Mouse (Mus musculus) midbrain, embryonic 10.5 days (tissue): ENCODE data around the gene Defb29. TPM values are rescaled to one million over a fixed set of nuclear protein-coding genes. Genes with fewer than 3 reads are reported as not detected.

ENCODE experiments used
- DNase-seq: peaks from one replicate; pipeline ENCODE4 v3.0.0-alpha.2; 2017; ENCODE audit warnings: low spot score
- H3K27ac ChIP-seq: fragments of 300-500 bp; sonication (generic); replicated peaks from 2 replicates; pipeline ENCODE4 v1.5.1; 2016; ENCODE audit warnings: mild to moderate bottlenecking
- H3K27me3 ChIP-seq: fragments of 300-500 bp; sonication (generic); 2 replicates; pipeline ENCODE4 v1.6.1; 2016; ENCODE audit warnings: low read depth, mild to moderate bottlenecking; ENCODE audit not compliant: poor library complexity, severe bottlenecking
- H3K36me3 ChIP-seq: fragments of 300-500 bp; sonication (generic); 2 replicates; pipeline ENCODE4 v1.6.1; 2016; ENCODE audit warnings: mild to moderate bottlenecking, moderate library complexity
- H3K4me1 ChIP-seq: fragments of 300-500 bp; sonication (generic); 2 replicates; pipeline ENCODE4 v1.6.1; 2016
- H3K4me3 ChIP-seq: fragments of 300-500 bp; sonication (generic); 2 replicates; pipeline ENCODE4 v1.5.1; 2016; ENCODE audit warnings: mild to moderate bottlenecking, moderate library complexity
- H3K9me3 ChIP-seq: fragments of 300-500 bp; sonication (generic); replicated peaks from 2 replicates; pipeline ENCODE4 v1.6.1; 2016; ENCODE audit warnings: mild to moderate bottlenecking
- WGBS: fragments of 180-500 bp; shearing (Covaris S2); methylation state at CpG from one replicate; pipeline ENCODE4 v1.1.7; 2016; 5-methylcytosine and 5-hydroxymethylcytosine counted together
- polyA plus RNA-seq: library from polyadenylated mRNA; unstranded; fragments of >200 nt; fragmentation: Nextera tagmentation; extraction: Ambion mirVana; gene quantifications from 2 replicates; pipeline ENCODE4 v1.2.1, GENCODE M21; 2016

Gene Defb29
- polyA plus RNA-seq, 1 experiment from 2014 or later: not detected

DNA sequence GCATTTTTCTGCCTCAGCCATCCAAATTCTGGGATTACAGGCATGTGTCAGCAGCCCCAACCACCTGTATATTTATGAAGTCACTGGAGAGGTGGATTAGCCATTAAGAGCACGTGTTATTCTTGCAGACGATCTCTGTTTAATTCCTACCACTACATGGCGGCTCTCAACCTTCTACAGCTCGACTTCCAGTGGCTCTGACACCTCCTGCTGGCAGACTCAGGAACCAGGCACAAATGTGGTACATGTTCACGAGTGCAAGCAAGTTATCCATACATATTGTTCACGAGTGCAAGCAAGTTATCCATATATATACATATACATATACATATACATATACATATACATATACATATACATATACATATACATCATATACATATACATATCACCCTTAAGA is 46.7 kb downstream of the Defb29 start:
- no peaks in the 10 kb centered on the region for H3K9me3 ChIP-seq
- no peak for DNase-seq
- no peaks in the 10 kb centered on the region for H3K27me3 ChIP-seq
- no peak overlapping the region for H3K27ac ChIP-seq
- no peaks in the 10 kb centered on the region for H3K36me3 ChIP-seq
- WGBS: 83% methylated on average over 6 of the region's 6 CpGs
- no peak overlapping the region for H3K4me3 ChIP-seq
- no peaks in the 10 kb centered on the region for H3K4me1 ChIP-seq

GRCm38 (mm10) chr2:152490038-152490437 is 49.9 kb downstream of the Defb29 start, which contains the start of gene Defb22:
TSS of gene Defb22 (minus strand) at chr2:152490138.
- no peak for DNase-seq
- Histone ChIP-seq H3K4me1 (no peaks in the 10 kb centered on the region), H3K27me3 (no peaks in the 10 kb centered on the region), H3K27ac (no peak within 1 kb of the TSS), H3K36me3 (no peaks in the 10 kb centered on the region), H3K4me3 (no peak within 1 kb of the TSS), H3K9me3 (no peaks in the 10 kb centered on the region)

Other genes starting within 250 kb of the Defb29 start
- 29.2 and 30.3 TPM in 2 replicates for gene Tbc1d20, start 246.3 kb downstream of the Defb29 start, polyA plus RNA-seq
- gene Rbck1, start 207.4 kb downstream of the Defb29 start, polyA plus RNA-seq: 92.2 and 101 TPM in 2 replicates
- gene Trib3, start 196.1 kb downstream of the Defb29 start, polyA plus RNA-seq: 2.2 and 2.8 TPM in 2 replicates
- 1.3 and 3.7 TPM in 2 replicates for gene Nrsn2, start 163.5 kb downstream of the Defb29 start, polyA plus RNA-seq
- gene Sox12, start 142.0 kb downstream of the Defb29 start, polyA plus RNA-seq: 8.6 and 9.2 TPM in 2 replicates
- gene Zcchc3, start 125.1 kb downstream of the Defb29 start, polyA plus RNA-seq: 47.7 and 49.8 TPM in 2 replicates
- gene 6820408C15Rik, start 124.5 kb downstream of the Defb29 start, polyA plus RNA-seq: 0.99 and 1.2 TPM in 2 replicates
- not detected in 2 replicates for gene Defb23, start 75.5 kb downstream of the Defb29 start, polyA plus RNA-seq
- not detected in 2 replicates for gene Defb20, start 63.0 kb downstream of the Defb29 start, polyA plus RNA-seq
- gene Defb22, start 50.0 kb downstream of the Defb29 start, polyA plus RNA-seq: not detected in 2 replicates
- gene Defb26, start 28.4 kb downstream of the Defb29 start, polyA plus RNA-seq: not detected in 2 replicates
- not detected in 2 replicates for gene Defb28, start 21.8 kb downstream of the Defb29 start, polyA plus RNA-seq
- gene Gm17416, start 29.2 kb upstream of the Defb29 start, polyA plus RNA-seq: not detected in 2 replicates
- gene Defb21, start 32.6 kb upstream of the Defb29 start, polyA plus RNA-seq: not detected in 2 replicates
- gene Defb19, start 40.2 kb upstream of the Defb29 start, polyA plus RNA-seq: not detected in 2 replicates
- gene Defb45, start 59.3 kb upstream of the Defb29 start, polyA plus RNA-seq: not detected in 2 replicates
- gene Defb36, start 64.2 kb upstream of the Defb29 start, polyA plus RNA-seq: not detected in 2 replicates
- not detected in 2 replicates for gene Defb25, start 83.0 kb upstream of the Defb29 start, polyA plus RNA-seq
- gene Rem1, start 86.9 kb upstream of the Defb29 start, polyA plus RNA-seq: 0.26 and 0.33 TPM in 2 replicates
- 99.2 and 117 TPM in 2 replicates for gene H13, start 129.4 kb upstream of the Defb29 start, polyA plus RNA-seq
- gene Mcts2, start 146.9 kb upstream of the Defb29 start, polyA plus RNA-seq: 42.9 and 45.3 TPM in 2 replicates
- gene Id1, start 196.2 kb upstream of the Defb29 start, polyA plus RNA-seq: 70.2 and 86.2 TPM in 2 replicates
- gene Cox4i2, start 214.1 kb upstream of the Defb29 start, polyA plus RNA-seq: 4.2 and 4.6 TPM in 2 replicates